Mouse (Mus musculus) bone marrow macrophage, adult 2 months (primary cell): ENCODE results near the gene Fgd6.

ENCODE experiments used
- CTCF ChIP-seq: IDR thresholded peaks from 2 replicates; pipeline ENCODE4 v1.5.1; 2012; ENCODE audit warnings: low read depth, mild to moderate bottlenecking, low read length, moderate library complexity
- POLR2A ChIP-seq: IDR thresholded peaks from 2 replicates; pipeline ENCODE4 v1.6.1; 2012; ENCODE audit warnings: mild to moderate bottlenecking, low read depth, low read length, borderline replicate concordance

GRCm38 (mm10) chr10:94151488-94151887, 115.7 kb downstream of the Fgd6 start:
- TF ChIP-seq CTCF (no peak), POLR2A (no peak)
